Mouse (Mus musculus) retina, postnatal 7 days (tissue): ENCODE results near the gene Cyp39a1.

Source experiments
- DNase-seq: peaks from one replicate; pipeline ENCODE4 v3.0.0-alpha.2; 2012; ENCODE audit warnings: low read depth, low spot score

Gene Cyp39a1

GRCm38 (mm10) chr17:43667290-43667843, at the start of gene Cyp39a1:
TSS of gene Cyp39a1 (plus strand) at chr17:43667425.
- DNase-seq: no peak

- DNase-seq: no peak
These were observed 48.1 kb upstream of the Cyp39a1 start for GRCm38 (mm10) chr17:43619156-43619555.

DNA sequence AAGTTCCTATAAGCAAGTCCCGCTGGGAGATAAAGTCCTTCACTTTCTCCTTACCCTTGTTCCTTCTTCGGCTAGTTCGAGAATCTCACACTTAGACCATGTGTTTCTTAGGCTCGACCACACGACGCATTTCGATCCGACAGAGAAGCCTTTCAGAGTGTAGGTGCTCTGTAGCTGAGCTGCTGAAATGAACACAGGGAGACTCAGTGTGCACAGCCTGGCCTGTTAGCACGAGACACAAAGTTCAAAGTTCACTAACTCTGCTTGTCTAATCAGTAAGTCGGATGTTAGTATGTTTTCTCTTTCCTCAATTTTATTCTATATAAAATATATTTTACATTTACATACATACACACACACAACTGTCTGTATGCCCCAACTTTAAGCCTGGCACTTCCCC, 45.1 kb upstream of the Cyp39a1 start:
- DNase-seq: no peak

DNA sequence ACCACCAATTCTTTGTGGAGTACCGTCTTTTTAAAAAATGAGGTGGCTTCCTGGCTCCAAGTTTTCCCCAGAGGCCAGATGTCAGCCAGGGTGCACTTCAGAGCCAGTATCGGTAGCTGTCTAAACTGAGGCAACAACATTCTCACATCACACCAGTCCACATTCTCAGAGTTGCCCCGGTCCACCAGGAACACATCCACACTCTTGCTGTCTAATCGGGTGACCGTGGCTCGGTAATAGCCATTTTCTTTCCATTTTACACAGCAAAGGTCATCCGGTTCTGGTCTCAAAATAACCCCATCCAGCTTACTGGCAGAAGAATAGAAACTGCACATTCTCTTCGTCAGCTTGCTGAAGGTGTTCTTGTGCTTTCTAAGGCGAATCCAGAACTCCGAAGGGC, 39.0 kb upstream of the Cyp39a1 start:
- DNase-seq: no peak

DNA sequence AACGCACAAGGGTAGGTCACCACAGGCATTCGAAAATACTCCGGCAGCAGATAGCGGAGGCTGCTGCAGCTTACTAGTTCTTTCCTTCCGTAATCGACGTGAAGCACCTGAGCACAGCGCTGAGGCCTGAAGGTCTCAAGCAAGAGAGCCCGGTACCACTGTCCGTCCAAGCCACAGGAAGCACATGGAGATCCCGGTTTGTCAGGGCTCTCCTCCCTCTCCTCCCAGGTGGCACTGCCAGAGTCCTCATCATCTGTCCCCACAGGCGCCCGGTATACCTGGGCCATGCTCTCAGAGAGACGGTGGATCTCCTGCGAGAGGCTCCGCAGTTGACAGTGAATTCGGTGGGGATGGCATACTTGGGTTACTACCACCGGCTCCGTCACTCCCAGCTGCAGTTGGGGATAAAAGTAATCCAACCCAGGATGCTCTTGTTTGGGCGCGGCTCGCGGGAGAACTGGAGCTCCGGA, 38.2 kb upstream of the Cyp39a1 start:
- no peak for DNase-seq

GRCm38 (mm10) chr17:43629496-43630426, 37.5 kb upstream of the Cyp39a1 start, which contains the start of gene Tdrd6:
TSS of gene Tdrd6 (minus strand) at chr17:43630299.
- DNase-seq: no peak

DNA sequence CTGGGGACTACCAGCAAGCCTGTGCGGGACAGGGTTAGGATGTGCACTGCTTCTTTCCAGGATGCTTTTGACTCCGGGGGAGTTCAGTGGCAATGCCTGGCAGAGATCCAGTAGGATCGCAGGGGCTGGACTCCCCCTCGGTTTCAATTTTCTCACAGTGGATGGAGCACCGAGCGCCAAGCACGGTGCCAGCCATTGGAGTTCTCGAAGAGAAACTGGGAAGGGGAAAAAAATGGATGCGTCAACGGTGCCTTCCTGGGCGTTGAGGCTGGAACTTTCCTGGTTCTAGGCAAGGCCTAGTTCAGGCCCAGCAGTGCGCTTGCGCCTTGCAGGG, 36.8 kb upstream of the Cyp39a1 start:
- DNase-seq: no peak

GRCm38 (mm10) chr17:43637146-43637545, 30.1 kb upstream of the Cyp39a1 start:
- DNase-seq: no peak

- DNase-seq: no peak
These were observed 26.4 kb upstream of the Cyp39a1 start for GRCm38 (mm10) chr17:43640825-43641224.

- DNase-seq: no peak
These were observed 24.0 kb upstream of the Cyp39a1 start for GRCm38 (mm10) chr17:43643191-43643590.

DNA sequence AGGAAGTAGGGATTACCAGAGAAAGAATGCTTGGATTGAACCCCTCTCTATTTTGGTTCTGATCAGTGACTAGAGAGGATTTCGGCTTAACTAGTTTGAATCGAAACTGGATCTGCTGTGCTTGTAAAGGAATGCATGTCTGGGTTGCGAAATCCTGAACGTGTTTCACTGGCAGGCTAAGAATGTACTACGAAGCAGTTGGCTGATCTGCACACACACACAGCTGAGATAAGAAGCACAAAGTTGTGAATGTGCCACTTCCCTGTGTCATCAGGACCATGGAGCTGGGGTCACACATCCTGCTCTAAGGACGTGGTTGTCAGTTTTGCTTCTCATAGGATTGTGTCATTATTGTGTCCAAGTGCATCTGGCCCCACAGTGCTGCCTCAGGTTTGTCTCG, 22.9 kb upstream of the Cyp39a1 start:
- no peak for DNase-seq

GRCm38 (mm10) chr17:43645136-43645535, 22.1 kb upstream of the Cyp39a1 start:
- no peak for DNase-seq

- no peak for DNase-seq
These were observed 20.3 kb upstream of the Cyp39a1 start for GRCm38 (mm10) chr17:43646925-43647324.

- no peak for DNase-seq
These were observed 17.4 kb upstream of the Cyp39a1 start for GRCm38 (mm10) chr17:43649641-43650436.

DNA sequence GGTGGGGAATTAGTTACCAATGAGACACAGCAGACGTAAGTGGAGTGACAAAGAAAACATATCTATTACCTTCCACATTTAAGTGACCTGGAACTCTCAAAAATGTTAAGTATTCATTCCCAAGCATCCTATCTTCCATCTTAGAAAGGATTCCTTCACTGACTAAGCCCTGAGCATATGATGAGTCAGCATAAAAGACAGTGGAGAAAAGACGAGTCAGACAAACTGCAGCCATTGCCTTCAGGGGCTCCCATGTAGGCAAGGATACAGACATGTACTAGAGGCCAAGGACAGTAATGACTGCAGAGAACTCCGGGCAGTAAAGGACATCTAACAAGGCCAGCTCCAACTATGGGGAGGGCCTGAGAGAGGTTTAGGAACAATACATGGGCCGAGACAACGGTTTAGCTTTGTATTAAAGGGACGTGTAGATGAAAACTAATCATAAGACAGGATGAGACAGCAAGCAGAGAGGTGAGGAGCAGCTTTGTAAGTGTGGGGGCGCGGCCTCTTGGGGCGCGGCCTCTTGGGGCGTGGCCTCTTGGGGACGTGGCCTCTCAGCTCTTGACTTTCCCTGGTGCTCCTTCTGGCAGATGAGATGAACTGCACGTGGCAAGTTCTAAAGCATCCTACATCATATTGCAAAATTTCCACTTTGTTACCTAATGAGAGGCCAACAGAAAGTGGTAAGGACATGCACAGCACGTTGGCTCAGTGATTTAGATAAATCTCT, 15.7 kb upstream of the Cyp39a1 start:
- DNase-seq: no peak

DNA sequence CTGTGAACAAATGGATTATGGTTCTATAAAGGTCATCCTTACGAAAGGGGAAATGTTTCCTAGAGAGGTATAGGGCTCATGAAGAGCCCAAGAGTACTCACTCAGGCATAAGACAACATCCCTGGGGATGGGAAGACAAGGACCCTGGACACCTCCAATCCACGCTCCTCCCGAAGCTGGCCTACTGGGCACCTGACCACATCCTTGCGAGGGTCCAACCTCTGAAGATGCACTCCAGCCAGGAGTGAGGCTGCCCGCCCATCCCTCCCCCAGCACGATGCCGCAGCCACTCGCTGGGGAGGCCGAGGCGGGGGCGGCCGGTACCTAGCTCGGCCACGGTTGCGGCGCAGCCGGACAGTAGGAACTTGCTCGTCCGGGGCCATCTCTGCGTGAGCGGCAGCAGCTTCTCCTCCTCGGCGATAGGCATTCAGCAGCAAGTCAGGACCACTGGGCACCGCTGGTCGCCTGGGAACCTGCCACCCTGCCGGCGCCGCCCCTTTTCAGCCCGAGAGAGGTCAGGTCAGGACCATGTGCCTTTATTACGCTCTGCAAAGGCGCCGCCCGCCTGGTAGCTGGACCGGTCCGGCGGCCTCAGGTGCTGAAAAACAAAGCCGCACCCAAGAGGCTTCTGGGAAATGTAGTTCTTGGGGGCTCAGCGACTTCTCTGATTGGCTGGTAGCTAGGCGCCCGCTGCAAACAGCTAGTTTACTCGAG, 492 bp upstream of the Cyp39a1 start, which contains the start of gene Slc25a27:
TSS of gene Slc25a27 (minus strand) at position 639 of the 714 bp plus-strand sequence.
- peak; percentile 84 for DNase-seq

GRCm38 (mm10) chr17:43669145-43669695, 2.0 kb downstream of the Cyp39a1 start:
- DNase-seq: no peak

DNA sequence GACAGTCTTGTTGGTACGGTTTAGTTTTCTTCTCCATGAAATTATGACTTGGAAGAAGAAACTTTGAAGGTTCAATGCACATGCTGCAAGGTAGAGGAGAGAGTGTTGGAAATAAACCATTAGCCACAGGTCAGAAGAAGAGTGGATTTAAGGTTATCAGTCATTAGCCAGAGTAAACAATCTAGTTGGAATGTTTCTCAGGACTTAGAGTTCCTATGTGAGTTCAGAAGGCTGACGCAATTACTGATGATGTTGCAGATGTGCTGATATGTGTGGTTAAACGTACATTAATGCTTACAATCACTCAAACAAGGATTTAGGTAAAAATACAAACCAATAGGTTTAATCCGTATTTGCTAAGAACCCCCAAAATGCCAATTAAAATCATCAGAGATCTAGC, 4.7 kb downstream of the Cyp39a1 start:
- DNase-seq: no peak

DNA sequence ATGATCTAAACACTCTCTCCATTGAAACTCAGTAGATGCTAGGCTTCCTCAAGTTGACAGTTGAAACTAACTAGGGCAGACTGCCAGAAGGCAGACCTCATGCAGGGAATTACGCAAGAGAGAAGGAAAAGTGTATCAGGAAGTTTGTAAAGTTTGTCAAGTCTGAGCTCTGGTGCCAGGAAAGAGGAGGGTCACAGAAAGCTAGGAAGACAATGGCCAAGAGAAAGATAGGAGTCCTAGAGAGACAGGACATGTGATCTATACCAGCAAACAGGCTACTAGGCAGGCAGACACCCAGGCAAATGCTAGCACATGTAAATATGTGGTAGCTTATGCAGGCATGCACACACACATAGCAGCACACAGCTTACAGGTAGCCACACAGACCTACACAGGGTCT, 8.0 kb downstream of the Cyp39a1 start:
- DNase-seq: no peak

DNA sequence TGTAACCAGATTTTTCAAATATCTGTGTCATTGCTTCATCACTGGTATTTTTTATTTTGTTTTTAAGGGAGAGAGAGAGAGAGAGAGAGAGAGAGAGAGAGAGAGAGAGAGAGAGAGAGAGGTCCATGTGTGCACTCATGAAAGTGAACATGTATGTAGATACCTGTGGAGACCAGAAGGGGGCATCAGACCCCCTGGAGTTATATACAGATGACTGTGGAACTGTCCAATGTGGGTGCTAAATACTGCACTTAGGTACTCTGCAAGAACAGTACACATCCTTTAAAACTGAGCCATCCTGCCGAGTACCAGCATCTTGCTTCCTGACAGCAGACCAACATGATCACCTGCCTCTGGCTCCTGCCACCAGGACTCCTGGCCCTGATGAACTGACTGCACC, 9.0 kb downstream of the Cyp39a1 start:
- no peak for DNase-seq
